Mouse (Mus musculus) T-helper 1 cell (primary cell): ENCODE data around the gene Hoxa4.

Experiments
- in situ Hi-C: fragments of 300-600 bp; cut with MboI, MseI; formaldehyde crosslinking; loops from one replicate; pipeline ENCODE4 v1.15.1; 2025; ENCODE audit warnings: high pct_unique_total_duplicates

Hoxa4 gene

GRCm38 (mm10) chr6:52183311-52184080 lies 8.1 kb downstream of the Hoxa4 start:
- in situ Hi-C loops: no loop called here

DNA sequence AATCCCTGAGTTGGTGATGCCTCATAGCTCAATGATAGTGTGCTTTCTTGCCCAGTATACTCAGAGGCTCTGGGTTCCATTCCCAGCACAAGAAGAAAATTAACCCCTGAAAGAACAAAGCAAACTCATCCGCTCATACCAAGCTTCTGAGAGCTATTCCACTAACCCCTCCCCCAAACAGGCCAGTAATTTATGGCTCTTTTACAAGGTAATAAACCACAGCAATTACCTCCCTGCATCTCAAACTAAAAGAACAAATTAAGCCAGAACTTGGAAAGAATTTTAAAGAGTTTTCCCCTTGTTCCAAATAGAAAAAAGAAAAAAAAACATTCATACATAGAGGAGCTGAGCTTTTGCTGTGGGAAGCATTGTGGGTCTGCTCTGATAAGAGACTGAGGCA lies 8.8 kb downstream of the Hoxa4 start:
- in situ Hi-C loops: no loop called here

GRCm38 (mm10) chr6:52182030-52182429 lies 9.5 kb downstream of the Hoxa4 start:
- in situ Hi-C loops: no loop called here

- in situ Hi-C loops: no loop called here
These were observed 10.8 kb downstream of the Hoxa4 start for GRCm38 (mm10) chr6:52180726-52181125.

GRCm38 (mm10) chr6:52180213-52180710 lies 11.3 kb downstream of the Hoxa4 start:
- in situ Hi-C loops: no loop called here

DNA sequence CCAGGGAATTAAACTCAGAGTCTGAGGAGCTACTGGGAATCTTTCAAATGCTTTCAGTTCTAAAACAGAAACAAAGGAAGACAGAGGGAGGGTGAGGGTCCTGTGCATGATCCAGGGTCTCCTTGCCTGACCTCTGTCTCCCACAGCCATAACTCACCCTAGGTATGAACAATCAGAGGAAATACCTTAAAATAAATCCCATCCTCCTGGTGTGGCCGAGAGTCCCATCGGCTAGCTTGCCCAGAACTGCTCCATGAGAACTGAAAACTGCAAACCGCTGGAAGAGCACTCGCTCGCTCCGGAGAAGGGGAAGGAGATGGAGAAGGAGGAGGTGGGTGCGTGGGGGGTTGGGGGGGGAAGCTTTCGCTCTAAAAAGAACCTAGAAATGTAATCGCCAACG lies 11.9 kb downstream of the Hoxa4 start:
- in situ Hi-C loops: no loop called here

GRCm38 (mm10) chr6:52178918-52179665 lies 12.5 kb downstream of the Hoxa4 start:
- in situ Hi-C loops: no loop called here

DNA sequence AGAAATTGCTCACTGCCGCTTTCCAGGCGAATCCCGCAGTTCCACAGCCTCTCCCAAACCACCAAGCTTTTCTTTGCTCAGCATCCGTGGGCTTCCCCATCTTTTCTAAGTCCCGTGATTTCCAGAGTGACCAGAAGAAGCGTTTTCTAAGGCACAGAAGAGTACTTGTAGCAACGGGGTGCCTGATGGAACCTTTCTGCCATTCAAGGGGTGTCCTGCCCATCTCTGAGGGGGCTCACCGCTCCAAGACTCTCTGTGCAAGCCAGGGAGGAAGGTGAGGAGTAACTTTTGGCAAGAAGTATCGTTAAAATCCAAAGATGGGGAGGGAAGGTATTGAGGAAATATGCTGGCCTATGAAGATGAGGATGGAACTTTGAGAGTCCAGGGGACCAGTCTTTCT lies 13.7 kb downstream of the Hoxa4 start:
- in situ Hi-C loops: no loop called here

- in situ Hi-C loops: no loop called here
These were observed 14.4 kb downstream of the Hoxa4 start, which contains the start of gene 5730596B20Rik for GRCm38 (mm10) chr6:52177061-52177735. 5730596B20Rik (plus strand) TSS chr6:52177498.

GRCm38 (mm10) chr6:52176391-52176790 lies 15.2 kb downstream of the Hoxa4 start:
- in situ Hi-C loops: no loop called here

DNA sequence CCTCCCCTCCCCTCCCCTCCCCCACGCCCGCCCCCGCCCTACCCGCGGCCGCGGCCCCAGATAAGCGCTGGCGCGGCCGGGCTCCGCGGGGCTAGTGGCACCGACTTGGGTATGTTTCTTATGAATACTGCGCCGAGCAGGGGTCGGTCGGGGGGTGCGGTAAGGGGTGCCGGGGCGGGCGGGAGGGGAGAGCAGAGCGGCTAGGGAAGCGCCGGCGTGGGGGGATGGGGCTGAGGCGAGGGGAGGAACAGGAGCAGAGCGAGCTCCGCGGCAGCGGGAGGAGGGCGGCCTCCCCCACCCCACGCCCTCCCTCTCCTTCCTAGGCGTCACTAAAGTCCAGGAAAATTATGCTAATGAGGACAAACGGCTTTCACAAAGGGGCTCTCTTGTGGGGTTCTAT lies 15.7 kb downstream of the Hoxa4 start:
- in situ Hi-C loops: no loop called here

- in situ Hi-C loops: no loop called here
These were observed 16.4 kb downstream of the Hoxa4 start for GRCm38 (mm10) chr6:52174968-52175751.

DNA sequence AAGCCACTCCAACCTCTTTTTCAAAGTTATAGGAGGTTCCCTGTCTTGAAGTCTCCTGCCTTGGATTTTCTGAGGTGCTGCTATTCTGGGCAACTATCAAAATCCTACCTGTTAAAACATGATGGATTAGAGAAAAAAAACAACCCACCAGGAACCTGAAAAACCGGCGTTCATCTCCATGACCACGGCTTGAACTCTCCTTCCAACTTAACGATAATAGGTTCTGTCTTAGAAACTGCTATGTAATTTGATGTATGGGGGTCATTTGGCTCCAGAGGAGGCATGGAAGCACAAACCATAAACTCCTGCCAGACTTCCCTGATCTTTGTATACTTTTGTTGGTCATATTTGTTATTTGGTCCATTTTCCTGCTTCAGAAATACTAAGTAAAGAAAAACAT lies 17.9 kb downstream of the Hoxa4 start:
- in situ Hi-C loops: no loop called here

- in situ Hi-C loops: no loop called here
These were observed 19.1 kb downstream of the Hoxa4 start for GRCm38 (mm10) chr6:52172501-52172900.

GRCm38 (mm10) chr6:52171938-52172337 lies 19.6 kb downstream of the Hoxa4 start:
- in situ Hi-C loops: no loop called here

DNA sequence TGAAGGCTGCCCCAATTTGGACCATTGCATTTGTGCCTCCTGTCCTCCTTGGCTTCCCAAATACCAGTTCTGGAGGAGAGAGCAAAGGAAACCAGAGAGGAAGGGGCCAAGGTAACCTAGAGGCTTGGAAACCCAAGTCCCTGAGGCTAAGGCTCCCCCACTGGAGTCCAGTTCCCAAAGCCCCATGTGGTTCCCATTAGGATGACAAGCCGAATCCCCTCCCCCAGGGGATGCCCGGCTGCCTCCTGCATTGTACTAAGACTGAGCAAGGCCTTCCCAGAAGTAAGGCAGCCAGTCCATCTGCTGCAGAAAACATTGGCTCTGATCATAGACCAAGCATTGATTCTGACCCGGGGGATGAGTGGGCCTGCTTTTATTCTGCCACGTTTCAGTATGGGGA lies 20.2 kb downstream of the Hoxa4 start:
- in situ Hi-C loops: no loop called here

DNA sequence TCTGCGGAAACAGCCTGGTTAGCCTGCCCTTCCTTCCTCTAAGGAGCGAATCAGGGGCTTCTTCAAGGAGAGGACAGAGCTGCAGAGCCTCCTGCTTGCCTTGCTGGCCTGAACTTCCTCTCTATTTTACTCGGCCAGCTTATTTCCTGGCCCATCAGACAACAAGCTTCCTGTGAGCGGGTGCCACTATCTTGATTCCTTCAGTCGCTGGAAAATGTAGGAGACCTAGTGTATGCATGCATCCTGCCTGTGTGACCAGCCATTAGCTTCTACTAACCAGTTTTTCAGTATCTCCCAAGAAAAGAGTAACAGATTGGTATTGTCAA lies 20.7 kb downstream of the Hoxa4 start:
- in situ Hi-C loops: no loop called here

- in situ Hi-C loops: no loop called here
These were observed 21.2 kb downstream of the Hoxa4 start for GRCm38 (mm10) chr6:52170166-52170897.

GRCm38 (mm10) chr6:52169499-52170165 lies 21.9 kb downstream of the Hoxa4 start:
- in situ Hi-C loops: no loop called here
